Mouse (Mus musculus) small intestine, adult 2 months (tissue): ENCODE data around the gene Tiam2.

Experiments used
- CTCF ChIP-seq: fragments of 200-500 bp; IDR thresholded peaks from 2 replicates; pipeline ENCODE4 v1.5.1; 2012; ENCODE audit warnings: low read depth, mild to moderate bottlenecking, control low read depth, inconsistent platforms, low read length, moderate library complexity, mixed read lengths; ENCODE audit not compliant: insufficient replicate concordance, insufficient read length; ENCODE audit errors: extremely low read depth
- POLR2A ChIP-seq: fragments of 200-500 bp; IDR thresholded peaks from 2 replicates; pipeline ENCODE4 v1.6.1; 2012; ENCODE audit warnings: low read depth, mild to moderate bottlenecking, control low read depth, inconsistent platforms, low read length, moderate library complexity

GRCm38 (mm10) chr17:3366741-3367140, 40.4 kb downstream of the Tiam2 start:
- TF ChIP-seq CTCF, result no peak
- no peak for TF ChIP-seq POLR2A
